Comparison of ENCODE assay signal across 31 mouse cellular contexts in the genomic region with DNA sequence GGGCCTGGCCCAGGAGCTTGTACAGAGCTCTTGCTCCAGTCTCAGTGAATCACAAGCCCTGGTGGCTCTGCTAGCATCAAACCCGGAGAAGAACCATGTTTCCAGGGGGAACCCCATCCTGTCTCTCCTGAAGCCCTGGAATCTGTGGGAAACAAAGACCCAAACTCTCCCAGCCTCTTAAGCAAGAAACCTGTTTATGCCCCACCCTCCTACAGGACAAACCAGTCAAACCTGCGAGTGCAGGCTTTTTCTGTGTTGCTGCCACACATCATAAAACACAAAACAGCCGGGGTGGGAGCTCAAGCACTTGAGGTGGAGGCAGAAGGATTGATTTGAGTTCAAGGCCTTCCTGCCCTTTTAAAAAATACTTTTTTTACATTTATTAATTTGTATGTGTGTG. TPM values are rescaled to one million over a fixed set of nuclear protein-coding genes. Genes with fewer than 3 reads are reported as not detected.
DNase-seq lines count a peak whose midpoint lies in the region; ATAC-seq lines count a peak whose summit lies in the region.
"Had no signal": no experiment of that assay in that cellular context is flagged by ENCODE, and none has a peak within 500 bp of the region (broad histone marks: within the 10 kb centered on the region; RNA-seq: fewer than 3 reads in every experiment).

No protein-coding gene starts in this region.

- H3K9me3 ChIP-seq in kidney, embryonic 16.5 days (ENCODE audit: low read length): no peaks in the 10 kb centered on the region
- no peaks in the 10 kb centered on the region for H3K9me3 ChIP-seq in stomach, embryonic 16.5 days (replicated peaks; ENCODE audit: control insufficient read depth, low read length)
- H3K9me3 ChIP-seq: forebrain, embryonic 12.5 days; heart, embryonic 15.5 days; limb, embryonic 12.5 days; liver, embryonic 12.5 days; midbrain, embryonic 10.5 days had no signal

- WGBS in kidney, embryonic 16.5 days: 38% methylated on average over 3 of the region's 3 CpGs
- WGBS in stomach, embryonic 16.5 days: 53% methylated on average over 3 of the region's 3 CpGs

- H3K4me2 ChIP-seq in kidney, embryonic 16.5 days (replicated peaks; ENCODE audit: low read depth, low read length): no peak overlapping the region
- H3K4me2 ChIP-seq in stomach, embryonic 16.5 days (ENCODE audit: low read depth, low read length): no peak overlapping the region
- H3K4me2 ChIP-seq: forebrain, embryonic 12.5 days; heart, embryonic 15.5 days; limb, embryonic 12.5 days; liver, embryonic 12.5 days had no signal

- no peaks in the 10 kb centered on the region for H3K36me3 ChIP-seq in kidney, embryonic 16.5 days (ENCODE audit: insufficient read depth, low read length)
- H3K36me3 ChIP-seq in stomach, embryonic 16.5 days (ENCODE audit: control insufficient read depth, insufficient read depth, low read length): no peaks in the 10 kb centered on the region
- H3K36me3 ChIP-seq: forebrain, embryonic 12.5 days; heart, embryonic 15.5 days; limb, embryonic 12.5 days; liver, embryonic 12.5 days; midbrain, embryonic 10.5 days had no signal

- DNase-seq in kidney, postnatal 25 days: no peak
- peak; percentile 36 for DNase-seq in urinary bladder, adult 18-20 months (ENCODE audit: low spot score in 2 of 2)
- DNase-seq in urinary bladder, postnatal 4 days (ENCODE audit: low spot score in 2 of 2): no peak
- peak; percentile 46 for DNase-seq in fat pad, adult 2 months (ENCODE audit: extremely low read depth, low read depth, low spot score)
- no peak for DNase-seq in c-Kit-positive CD71-positive TER-119-positive erythroid progenitor cells, embryonic 14.5 days (ENCODE audit: low spot score)
- DNase-seq: adrenal gland, postnatal 36 days; B cell, adult 2 months; cerebellum, adult 8-10 months; cerebellum, postnatal 25 days; forebrain, postnatal 0 days; gastrocnemius, postnatal 10 days; kidney, adult 8-10 months; liver, postnatal 0 days; right cerebral cortex, postnatal 25 days; spleen, adult 18-20 months; thymus, adult 2 months; thymus, postnatal 36 days had no signal

- peak overlapping the region; percentile 27; the same call in 1 of the 2 replicates for H3K27ac ChIP-seq in kidney, embryonic 16.5 days (ENCODE audit: low read length)
- peak overlapping the region; percentile 56 for H3K27ac ChIP-seq in stomach, embryonic 16.5 days (ENCODE audit: low read length)
- H3K27ac ChIP-seq: forebrain, embryonic 12.5 days; heart, embryonic 15.5 days; limb, embryonic 12.5 days; liver, embryonic 12.5 days; midbrain, embryonic 10.5 days had no signal

- ATAC-seq in kidney, embryonic 16.5 days (ENCODE audit: low FRiP score, low TSS enrichment): no peak
- ATAC-seq in stomach, embryonic 16.5 days (ENCODE audit: insufficient read depth, low FRiP score): no peak
- ATAC-seq: forebrain, postnatal 0 days; hindbrain, embryonic 16.5 days; liver, embryonic 12.5 days; liver, postnatal 0 days; lung, postnatal 0 days; midbrain, embryonic 16.5 days had no signal

- H3K4me3 ChIP-seq in kidney, embryonic 16.5 days (ENCODE audit: low read length): no peak overlapping the region
- no peak overlapping the region for H3K4me3 ChIP-seq in stomach, embryonic 16.5 days (replicated peaks; ENCODE audit: low read length)
- H3K4me3 ChIP-seq: erythroblast, embryonic 14.5 days; forebrain, embryonic 12.5 days; heart, embryonic 15.5 days; limb, embryonic 12.5 days; liver, embryonic 12.5 days; midbrain, embryonic 10.5 days had no signal

- no peaks in the 10 kb centered on the region for H3K4me1 ChIP-seq in kidney, embryonic 16.5 days (ENCODE audit: insufficient read depth, low read length)
- no peaks in the 10 kb centered on the region for H3K4me1 ChIP-seq in stomach, embryonic 16.5 days (ENCODE audit: control insufficient read depth, insufficient read depth, low read length)
- H3K4me1 ChIP-seq: forebrain, embryonic 12.5 days; heart, embryonic 15.5 days; limb, embryonic 12.5 days; liver, embryonic 12.5 days; midbrain, embryonic 10.5 days had no signal

- H3K9ac ChIP-seq in kidney, embryonic 16.5 days (replicated peaks; ENCODE audit: low read length): no peak overlapping the region
- H3K9ac ChIP-seq in stomach, embryonic 16.5 days (ENCODE audit: low read length): no peak overlapping the region
- H3K9ac ChIP-seq: forebrain, embryonic 12.5 days; forebrain, postnatal 0 days; heart, embryonic 15.5 days; limb, embryonic 12.5 days; liver, embryonic 12.5 days; liver, postnatal 0 days had no signal

- no peaks in the 10 kb centered on the region for H3K27me3 ChIP-seq in kidney, embryonic 16.5 days (ENCODE audit: insufficient read depth, low read length)
- H3K27me3 ChIP-seq in stomach, embryonic 16.5 days (ENCODE audit: control insufficient read depth, insufficient read depth, low read length): no peaks in the 10 kb centered on the region
- H3K27me3 ChIP-seq: forebrain, embryonic 12.5 days had no signal

RNA-seq across cellular contexts. Expression of gene Rhbg, which starts 7.8 kb away (rescaled TPM):
- 11.5 and 13.5 TPM in 2 replicates for polyA plus RNA-seq in kidney, embryonic 16.5 days (2015; fragmentation: Nextera tagmentation; extraction: Ambion mirVana)
- polyA plus RNA-seq in stomach, embryonic 16.5 days (2015; fragmentation: Nextera tagmentation; extraction: Ambion mirVana): 11.7 and 15.0 TPM in 2 replicates
- polyA plus RNA-seq: erythroblast, embryonic 14.5 days; midbrain, embryonic 10.5 days had no signal

RNA-seq across cellular contexts. Expression of gene Gm38392, which starts 24.7 kb away (rescaled TPM):
- 0.15 and 2.2 TPM in 2 replicates for polyA plus RNA-seq in kidney, embryonic 16.5 days (2015; fragmentation: Nextera tagmentation; extraction: Ambion mirVana)
- polyA plus RNA-seq in stomach, embryonic 16.5 days (2015; fragmentation: Nextera tagmentation; extraction: Ambion mirVana): 0.53 and 2.2 TPM in 2 replicates
- polyA plus RNA-seq: brain, embryonic 14.5 days; embryonic facial prominence, embryonic 11.5 days; erythroblast, embryonic 14.5 days; forebrain, embryonic 12.5 days; heart, embryonic 15.5 days; hindbrain, embryonic 16.5 days; midbrain, embryonic 10.5 days; neural tube, embryonic 11.5 days had no signal

RNA-seq across cellular contexts. Expression of gene Tsacc, which starts 34.5 kb away (rescaled TPM):
- 12.3 and 15.3 TPM in 2 replicates for polyA plus RNA-seq in kidney, embryonic 16.5 days (2015; fragmentation: Nextera tagmentation; extraction: Ambion mirVana)
- 10.0 and 12.0 TPM in 2 replicates for polyA plus RNA-seq in stomach, embryonic 16.5 days (2015; fragmentation: Nextera tagmentation; extraction: Ambion mirVana)

RNA-seq across cellular contexts. Expression of gene Cct3, which starts 34.6 kb away (rescaled TPM):
- 575 and 599 TPM in 2 replicates for polyA plus RNA-seq in kidney, embryonic 16.5 days (2015; fragmentation: Nextera tagmentation; extraction: Ambion mirVana)
- polyA plus RNA-seq in stomach, embryonic 16.5 days (2015; fragmentation: Nextera tagmentation; extraction: Ambion mirVana): 424 and 435 TPM in 2 replicates

Comparison
In these comparisons a context has a peak if more than half of its experiments do, and no peak if none do; other contexts are left out.
1. DNase-seq: peak in urinary bladder, adult 18-20 months (2 of 2) and fat pad, adult 2 months (single experiment); none in kidney, postnatal 25 days (0 of 2), urinary bladder, postnatal 4 days (0 of 2) and c-Kit-positive CD71-positive TER-119-positive erythroid progenitor cells, embryonic 14.5 days (single experiment).